Mouse (Mus musculus) hindbrain, embryonic 16.5 days (tissue): Measurements from ENCODE around the gene Sept6. TPM values are rescaled to one million over a fixed set of nuclear protein-coding genes. Genes with fewer than 3 reads are reported as not detected.
A peak's percentile ranks its signal among the peaks of the same experiment; 100 is the strongest.

Source experiments
- ATAC-seq: fragments of 200-750 bp; cut with Nextera tagmentation; 2 replicates; pipeline ENCODE4 v1.8.0; 2017; ENCODE audit warnings: moderate TSS enrichment, moderate library complexity
- H3K27ac ChIP-seq: fragments of 300-500 bp; sonication (generic); 2 replicates; pipeline ENCODE4 v1.5.1; 2014; ENCODE audit warnings: low read depth, mild to moderate bottlenecking, control low read depth, low read length, moderate library complexity
- H3K27me3 ChIP-seq: fragments of 300-500 bp; sonication (generic); replicated peaks from 2 replicates; pipeline ENCODE4 v1.6.1; 2014; ENCODE audit warnings: low read length; ENCODE audit not compliant: control insufficient read depth, insufficient read depth
- H3K36me3 ChIP-seq: fragments of 300-500 bp; sonication (generic); 2 replicates; pipeline ENCODE4 v1.6.1; 2014; ENCODE audit warnings: mild to moderate bottlenecking, low read length, moderate library complexity, mixed read lengths; ENCODE audit not compliant: control insufficient read depth, insufficient read depth
- H3K4me1 ChIP-seq: fragments of 300-500 bp; sonication (generic); 2 replicates; pipeline ENCODE4 v1.6.1; 2014; ENCODE audit warnings: low read depth, low read length; ENCODE audit not compliant: control insufficient read depth, insufficient read depth
- H3K4me2 ChIP-seq: fragments of 300-500 bp; sonication (generic); 2 replicates; pipeline ENCODE4 v1.6.1; 2014; ENCODE audit warnings: mild to moderate bottlenecking, low read length, control low read depth, moderate library complexity
- H3K4me3 ChIP-seq: fragments of 300-500 bp; sonication (generic); 2 replicates; pipeline ENCODE4 v1.5.1; 2014; ENCODE audit warnings: mild to moderate bottlenecking, low read length, control low read depth, moderate library complexity
- H3K9ac ChIP-seq: fragments of 300-500 bp; sonication (generic); 2 replicates; pipeline ENCODE4 v1.6.1; 2014; ENCODE audit warnings: low read depth, mild to moderate bottlenecking, control low read depth, low read length, moderate library complexity
- H3K9me3 ChIP-seq: fragments of 300-500 bp; sonication (generic); 2 replicates; pipeline ENCODE4 v1.6.1; 2014; ENCODE audit warnings: mild to moderate bottlenecking, low read length, moderate library complexity; ENCODE audit not compliant: control insufficient read depth
- WGBS: fragments of 180-500 bp; shearing (Covaris S2); extraction: QIAGEN DNeasy Blood & Tissue Kit; methylation state at CpG from one replicate; pipeline ENCODE4 v1.1.7; 2014; 5-methylcytosine and 5-hydroxymethylcytosine counted together
- polyA plus RNA-seq: library from polyadenylated mRNA; unstranded; fragments of >200 nt; fragmentation: Nextera tagmentation; extraction: Ambion mirVana; gene quantifications from 2 replicates; pipeline ENCODE4 v1.2.1, GENCODE M21; 2015

Gene Sept6
- 77.8 and 78.0 TPM in 2 replicates for polyA plus RNA-seq

GRCm38 (mm10) chrX:36991694-36992093 lies at the start of gene Sept6:
Sept6 (minus strand) TSS chrX:36991794.
- Histone ChIP-seq H3K27me3 (no peaks in the 10 kb centered on the region), H3K4me1 (no peaks in the 10 kb centered on the region), H3K4me2 (no peak within 1 kb of the TSS), H3K27ac (no peak within 1 kb of the TSS), H3K36me3 (no peaks in the 10 kb centered on the region), H3K9ac (no peak within 1 kb of the TSS), H3K4me3 (no peak within 1 kb of the TSS), H3K9me3 (no peaks in the 10 kb centered on the region)
- no peak for ATAC-seq
- 86% methylated on average over 2 of the region's 2 CpGs for WGBS

GRCm38 (mm10) chrX:37028378-37028777 lies 36.8 kb upstream of the Sept6 start:
- no peaks in the 10 kb centered on the region for H3K9me3 ChIP-seq
- H3K4me3 ChIP-seq, result no peak overlapping the region
- H3K9ac ChIP-seq, result no peak overlapping the region
- peak; percentile 81 for ATAC-seq
- H3K4me2 ChIP-seq, result no peak overlapping the region
- 48% methylated on average over 3 of the region's 3 CpGs for WGBS
- no peaks in the 10 kb centered on the region for H3K27me3 ChIP-seq
- H3K27ac ChIP-seq, result no peak overlapping the region
- H3K4me1 ChIP-seq, result no peaks in the 10 kb centered on the region
- no peaks in the 10 kb centered on the region for H3K36me3 ChIP-seq

- no peak for ATAC-seq
- Histone ChIP-seq H3K4me3 (no peak overlapping the region), H3K27me3 (no peaks in the 10 kb centered on the region), H3K4me2 (no peak overlapping the region), H3K4me1 (no peaks in the 10 kb centered on the region), H3K36me3 (no peaks in the 10 kb centered on the region), H3K27ac (no peak overlapping the region), H3K9ac (no peak overlapping the region), H3K9me3 (no peaks in the 10 kb centered on the region)
- WGBS, result 76% methylated on average over 10 of the region's 10 CpGs
Observed at GRCm38 (mm10) chrX:37023652-37024309, 32.2 kb upstream of the Sept6 start.

- Histone ChIP-seq H3K4me3 (no peak overlapping the region), H3K9me3 (no peaks in the 10 kb centered on the region), H3K36me3 (no peaks in the 10 kb centered on the region), H3K4me2 (no peak overlapping the region), H3K27me3 (no peaks in the 10 kb centered on the region), H3K4me1 (no peaks in the 10 kb centered on the region), H3K27ac (no peak overlapping the region), H3K9ac (no peak overlapping the region)
- ATAC-seq, result no peak
- WGBS, result 18% methylated on average over 3 of the region's 3 CpGs
Observed at GRCm38 (mm10) chrX:37022690-37023089, 31.1 kb upstream of the Sept6 start.

- Histone ChIP-seq H3K9me3 (no peaks in the 10 kb centered on the region), H3K4me3 (no peak overlapping the region), H3K27ac (no peak overlapping the region), H3K27me3 (no peaks in the 10 kb centered on the region), H3K9ac (no peak overlapping the region), H3K4me2 (no peak overlapping the region), H3K36me3 (no peaks in the 10 kb centered on the region), H3K4me1 (no peaks in the 10 kb centered on the region)
- ATAC-seq, result no peak
- 58% methylated on average over 3 of the region's 3 CpGs for WGBS
Observed at GRCm38 (mm10) chrX:37019045-37019444, 27.5 kb upstream of the Sept6 start.

GRCm38 (mm10) chrX:37018150-37018654 lies 26.6 kb upstream of the Sept6 start:
- no peak overlapping the region for H3K27ac ChIP-seq
- H3K4me1 ChIP-seq, result no peaks in the 10 kb centered on the region
- WGBS, result 89% methylated on average over 9 of the region's 9 CpGs
- H3K4me2 ChIP-seq, result no peak overlapping the region
- H3K36me3 ChIP-seq, result no peaks in the 10 kb centered on the region
- H3K4me3 ChIP-seq, result no peak overlapping the region
- no peak overlapping the region for H3K9ac ChIP-seq
- no peak for ATAC-seq
- no peaks in the 10 kb centered on the region for H3K27me3 ChIP-seq
- no peaks in the 10 kb centered on the region for H3K9me3 ChIP-seq

- Histone ChIP-seq H3K9me3 (no peaks in the 10 kb centered on the region), H3K27ac (no peak overlapping the region), H3K9ac (no peak overlapping the region), H3K27me3 (no peaks in the 10 kb centered on the region), H3K4me1 (no peaks in the 10 kb centered on the region), H3K4me3 (no peak overlapping the region), H3K4me2 (no peak overlapping the region), H3K36me3 (no peaks in the 10 kb centered on the region)
- 74% methylated on average over 4 of the region's 5 CpGs for WGBS
- ATAC-seq, result no peak
Observed at GRCm38 (mm10) chrX:37013870-37014269, 22.3 kb upstream of the Sept6 start.

GRCm38 (mm10) chrX:36991039-36991438 lies 555 bp downstream of the Sept6 start:
- ATAC-seq, result no peak
- H3K9me3 ChIP-seq, result no peaks in the 10 kb centered on the region
- no peaks in the 10 kb centered on the region for H3K36me3 ChIP-seq
- H3K4me3 ChIP-seq, result no peak overlapping the region
- H3K9ac ChIP-seq, result no peak overlapping the region
- H3K4me2 ChIP-seq, result no peak overlapping the region
- no peak overlapping the region for H3K27ac ChIP-seq
- H3K4me1 ChIP-seq, result peaks cover 2% of the 10 kb centered on the region; the same call in 1 of the 2 replicates
- 82% methylated on average over 4 of the region's 4 CpGs for WGBS
- no peaks in the 10 kb centered on the region for H3K27me3 ChIP-seq

- Histone ChIP-seq H3K9ac (peak overlapping the region; percentile 76), H3K4me3 (peak overlapping the region; percentile 67), H3K9me3 (no peaks in the 10 kb centered on the region), H3K27me3 (no peaks in the 10 kb centered on the region), H3K27ac (peak overlapping the region; percentile 76), H3K36me3 (no peaks in the 10 kb centered on the region), H3K4me1 (peaks cover 2% of the 10 kb centered on the region; the same call in 1 of the 2 replicates), H3K4me2 (peak overlapping the region; percentile 62)
- peak; percentile 60 for ATAC-seq
- 19% methylated on average over 7 of the region's 11 CpGs for WGBS
Observed at GRCm38 (mm10) chrX:36989752-36990404, 1.7 kb downstream of the Sept6 start.
